Mouse (Mus musculus): ENCODE results near the gene Cpa3. TPM values are rescaled to one million over a fixed set of nuclear protein-coding genes. Genes with fewer than 3 reads are reported as not detected.
A peak's percentile ranks its signal among the peaks of the same experiment; 100 is the strongest.

The Cpa3 gene
- 5.5 and 7.4 TPM in 2 replicates for polyA plus RNA-seq (2015; fragmentation: Nextera tagmentation; extraction: Ambion mirVana)

DNA sequence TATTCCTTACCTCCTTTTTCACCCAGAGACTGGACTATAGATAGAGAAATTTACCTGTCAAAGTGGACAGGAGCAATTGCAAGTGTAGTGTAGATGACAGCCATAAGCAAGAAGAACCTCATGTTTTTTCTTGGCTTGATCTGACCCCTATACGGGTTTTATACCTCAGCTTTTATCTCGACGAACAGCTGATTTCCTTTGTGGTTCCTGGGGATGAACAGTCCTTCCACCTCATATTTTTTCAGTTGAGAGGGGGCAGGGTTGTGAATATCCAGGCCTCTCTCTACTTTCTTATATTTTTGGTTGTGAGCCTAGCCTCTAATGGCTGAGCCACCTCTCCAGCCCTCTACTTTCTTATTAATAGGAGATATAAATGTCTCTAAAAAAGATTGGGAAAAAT lies at the start of gene Cpa3:
Cpa3 (minus strand) TSS at position 132 of the 400 bp plus-strand sequence.
- H3K4me1 ChIP-seq, result no peaks in the 10 kb centered on the region
- no peak within 1 kb of the TSS for H3K27ac ChIP-seq
- no peak for ATAC-seq (ENCODE audit: borderline replicate concordance, extremely low read depth, low FRiP score, low TSS enrichment)
- H3K27me3 ChIP-seq, result no peaks in the 10 kb centered on the region
- no peak within 1 kb of the TSS for H3K4me2 ChIP-seq
- H3K4me3 ChIP-seq, result no peak within 1 kb of the TSS
- 68% methylated on average over 3 of the region's 3 CpGs for WGBS
- H3K9ac ChIP-seq, result no peak within 1 kb of the TSS
- H3K9me3 ChIP-seq, result no peaks in the 10 kb centered on the region
- H3K36me3 ChIP-seq, result no peaks in the 10 kb centered on the region

GRCm38 (mm10) chr3:20291370-20291769 lies 49.4 kb upstream of the Cpa3 start:
- no peak overlapping the region for H3K27ac ChIP-seq
- ATAC-seq (ENCODE audit: borderline replicate concordance, extremely low read depth, low FRiP score, low TSS enrichment), result no peak
- no peaks in the 10 kb centered on the region for H3K9me3 ChIP-seq
- H3K4me1 ChIP-seq, result no peaks in the 10 kb centered on the region
- H3K9ac ChIP-seq, result no peak overlapping the region
- H3K4me2 ChIP-seq, result no peak overlapping the region
- no peak overlapping the region for H3K4me3 ChIP-seq
- H3K27me3 ChIP-seq, result no peaks in the 10 kb centered on the region
- H3K36me3 ChIP-seq, result no peaks in the 10 kb centered on the region

GRCm38 (mm10) chr3:20288761-20289160 lies 46.8 kb upstream of the Cpa3 start:
- Histone ChIP-seq H3K4me3 (no peak overlapping the region), H3K27ac (no peak overlapping the region), H3K36me3 (no peaks in the 10 kb centered on the region), H3K27me3 (no peaks in the 10 kb centered on the region), H3K4me1 (no peaks in the 10 kb centered on the region), H3K4me2 (no peak overlapping the region), H3K9ac (no peak overlapping the region), H3K9me3 (no peaks in the 10 kb centered on the region)
- WGBS, result 71% methylated on average over 2 of the region's 2 CpGs
- ATAC-seq (ENCODE audit: borderline replicate concordance, extremely low read depth, low FRiP score, low TSS enrichment), result no peak

DNA sequence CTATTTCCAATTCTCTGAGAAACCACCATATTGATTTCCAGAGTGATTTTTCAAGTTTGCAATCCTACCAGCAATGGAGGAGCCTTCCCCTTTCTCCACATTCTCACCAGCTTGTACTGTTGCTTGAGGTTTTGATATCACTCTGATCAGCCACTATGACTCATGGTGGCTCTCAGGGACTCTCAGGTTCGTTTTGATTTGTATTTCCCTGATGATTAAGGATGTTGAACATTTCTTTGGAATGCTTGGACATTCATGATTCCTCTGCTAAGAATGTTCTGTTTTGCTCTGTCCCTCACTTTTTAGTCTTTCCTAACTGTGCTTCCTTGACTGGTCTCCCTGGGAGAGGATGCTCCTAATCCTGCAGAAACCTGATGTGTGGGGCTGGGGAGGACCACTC lies 39.8 kb upstream of the Cpa3 start:
- H3K9ac ChIP-seq, result no peak overlapping the region
- H3K9me3 ChIP-seq, result no peaks in the 10 kb centered on the region
- no peak for ATAC-seq (ENCODE audit: borderline replicate concordance, extremely low read depth, low FRiP score, low TSS enrichment)
- no peak overlapping the region for H3K4me3 ChIP-seq
- no peaks in the 10 kb centered on the region for H3K36me3 ChIP-seq
- WGBS, result 46% methylated on average over 1 of the region's 1 CpGs
- H3K4me2 ChIP-seq, result no peak overlapping the region
- H3K27me3 ChIP-seq, result no peaks in the 10 kb centered on the region
- no peak overlapping the region for H3K27ac ChIP-seq
- H3K4me1 ChIP-seq, result no peaks in the 10 kb centered on the region

GRCm38 (mm10) chr3:20275633-20276032 lies 33.7 kb upstream of the Cpa3 start, which contains the start of gene Cpb1:
Cpb1 (minus strand) TSS chr3:20275733.
- Histone ChIP-seq H3K4me3 (no peak within 1 kb of the TSS), H3K27me3 (no peaks in the 10 kb centered on the region), H3K9ac (no peak within 1 kb of the TSS), H3K4me1 (no peaks in the 10 kb centered on the region), H3K36me3 (no peaks in the 10 kb centered on the region), H3K4me2 (no peak within 1 kb of the TSS), H3K27ac (no peak within 1 kb of the TSS), H3K9me3 (no peaks in the 10 kb centered on the region)
- WGBS, result 79% methylated on average over 3 of the region's 3 CpGs
- no peak for ATAC-seq (ENCODE audit: borderline replicate concordance, extremely low read depth, low FRiP score, low TSS enrichment)

DNA sequence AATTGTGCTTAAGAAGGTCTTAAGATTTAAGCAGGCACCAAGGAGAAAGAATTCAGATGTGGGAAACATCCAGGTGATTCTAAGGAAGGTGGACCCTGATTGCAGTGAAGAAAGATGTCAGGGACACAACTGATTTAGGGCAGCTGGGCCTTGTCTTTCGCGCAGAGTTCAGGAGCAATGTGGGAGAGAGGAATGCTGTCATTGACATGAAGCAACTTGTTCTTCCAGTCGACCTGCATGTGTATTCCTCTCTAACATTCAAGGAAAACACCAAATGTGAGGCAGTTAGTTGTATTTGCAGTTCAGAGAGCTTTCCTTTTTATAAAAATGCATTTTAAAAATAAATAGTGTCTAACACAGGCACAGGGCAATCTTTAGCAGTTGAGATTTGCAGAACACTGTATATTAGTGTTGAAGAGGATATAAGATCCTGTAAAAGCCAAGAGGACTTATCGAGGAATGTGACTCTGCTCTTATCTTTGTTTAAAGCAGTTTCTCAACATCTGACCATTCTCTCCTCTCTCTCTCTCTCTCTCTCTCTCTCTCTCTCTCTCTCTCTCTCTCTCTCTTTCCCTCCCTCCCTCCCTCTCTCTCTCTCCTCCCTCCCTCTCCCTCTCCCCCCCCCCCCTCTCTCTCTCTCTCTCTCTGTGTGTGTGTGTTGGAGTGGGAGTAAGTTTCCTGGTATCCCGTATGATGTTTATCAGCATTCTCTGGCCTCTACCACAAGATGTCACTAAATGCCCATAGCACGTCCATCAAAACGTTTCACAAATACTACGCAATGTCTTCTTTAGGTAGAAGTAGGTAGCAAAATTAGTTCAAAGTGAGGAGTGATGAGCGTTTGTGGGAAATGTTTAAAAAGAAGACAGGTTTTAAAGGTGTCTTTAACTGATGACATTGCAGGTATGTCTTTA lies 12.8 kb upstream of the Cpa3 start:
- Histone ChIP-seq H3K4me2 (no peak overlapping the region), H3K9me3 (no peaks in the 10 kb centered on the region), H3K27me3 (no peaks in the 10 kb centered on the region), H3K9ac (no peak overlapping the region), H3K4me1 (0 out of 2 replicates have a peak, but pooled peaks cover 4% of the 10 kb centered on the region), H3K27ac (peak overlapping the region; percentile 53), H3K36me3 (no peaks in the 10 kb centered on the region), H3K4me3 (no peak overlapping the region)
- 18% methylated on average over 9 of the region's 9 CpGs for WGBS
- ATAC-seq (ENCODE audit: borderline replicate concordance, extremely low read depth, low FRiP score, low TSS enrichment), result peak; percentile 74; the same call in 1 of the 2 replicates

DNA sequence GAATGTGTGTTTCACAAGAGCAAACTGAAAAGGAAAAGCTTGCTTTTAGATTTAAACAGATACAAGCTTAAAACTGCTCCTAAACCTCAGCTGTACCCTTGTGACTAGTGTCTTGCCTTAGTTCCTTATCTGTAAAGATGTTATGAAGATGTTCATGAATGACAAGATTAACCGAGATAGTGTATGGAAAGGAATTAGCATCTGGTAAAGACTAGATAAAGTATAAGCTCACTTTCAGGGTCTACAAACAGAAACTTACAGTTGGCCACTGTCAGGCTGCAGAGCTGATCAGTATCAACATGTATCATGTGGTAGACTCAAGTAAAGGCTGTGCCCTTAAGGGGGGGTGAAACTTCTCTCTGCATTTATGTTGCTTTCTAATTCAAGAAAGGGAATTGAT lies 1.9 kb upstream of the Cpa3 start:
- Histone ChIP-seq H3K27me3 (no peaks in the 10 kb centered on the region), H3K36me3 (no peaks in the 10 kb centered on the region), H3K4me2 (no peak overlapping the region), H3K9ac (no peak overlapping the region), H3K4me3 (no peak overlapping the region), H3K9me3 (no peaks in the 10 kb centered on the region), H3K4me1 (no peaks in the 10 kb centered on the region), H3K27ac (0 out of 2 replicates have a peak overlapping the region, but pooled peaks have one; percentile 4)
- 55% methylated on average over 1 of the region's 1 CpGs for WGBS
- no peak; the same call in 1 of the 2 replicates for ATAC-seq (ENCODE audit: borderline replicate concordance, extremely low read depth, low FRiP score, low TSS enrichment)

GRCm38 (mm10) chr3:20239741-20240140 lies 2.2 kb downstream of the Cpa3 start:
- Histone ChIP-seq H3K27me3 (no peaks in the 10 kb centered on the region), H3K4me1 (no peaks in the 10 kb centered on the region), H3K4me2 (no peak overlapping the region), H3K9ac (no peak overlapping the region), H3K4me3 (no peak overlapping the region), H3K9me3 (no peaks in the 10 kb centered on the region), H3K36me3 (no peaks in the 10 kb centered on the region), H3K27ac (no peak overlapping the region)
- WGBS, result 86% methylated on average over 3 of the region's 3 CpGs
- no peak for ATAC-seq (ENCODE audit: borderline replicate concordance, extremely low read depth, low FRiP score, low TSS enrichment)

GRCm38 (mm10) chr3:20236965-20237364 lies 5.0 kb downstream of the Cpa3 start:
- Histone ChIP-seq H3K9ac (no peak overlapping the region), H3K9me3 (no peaks in the 10 kb centered on the region), H3K36me3 (no peaks in the 10 kb centered on the region), H3K27me3 (no peaks in the 10 kb centered on the region), H3K4me2 (no peak overlapping the region), H3K4me1 (no peaks in the 10 kb centered on the region), H3K4me3 (no peak overlapping the region), H3K27ac (no peak overlapping the region)
- no peak for ATAC-seq (ENCODE audit: borderline replicate concordance, extremely low read depth, low FRiP score, low TSS enrichment)
- WGBS, result 54% methylated on average over 1 of the region's 1 CpGs

DNA sequence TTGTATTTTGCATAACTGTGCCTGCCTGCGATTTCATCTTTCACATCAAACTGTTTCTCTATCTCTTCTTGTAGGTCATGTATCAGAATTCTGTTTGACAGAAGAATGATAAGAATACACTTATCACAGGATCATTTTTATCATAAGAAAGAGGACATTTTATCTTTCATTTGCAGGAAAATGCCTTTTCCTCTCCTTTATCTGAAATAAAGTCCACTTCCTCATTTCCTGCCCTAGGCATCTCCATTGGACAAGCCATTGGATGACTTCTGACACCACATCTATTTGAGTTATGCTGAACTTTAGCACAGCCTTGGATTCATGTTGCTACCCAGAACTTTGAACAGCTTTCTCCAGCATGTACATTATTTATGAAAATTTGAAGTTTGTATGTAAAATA lies 13.0 kb downstream of the Cpa3 start:
- Histone ChIP-seq H3K27me3 (no peaks in the 10 kb centered on the region), H3K9ac (no peak overlapping the region), H3K27ac (no peak overlapping the region), H3K36me3 (no peaks in the 10 kb centered on the region), H3K4me1 (no peaks in the 10 kb centered on the region), H3K4me2 (no peak overlapping the region), H3K9me3 (no peaks in the 10 kb centered on the region), H3K4me3 (no peak overlapping the region)
- no peak for ATAC-seq (ENCODE audit: borderline replicate concordance, extremely low read depth, low FRiP score, low TSS enrichment)
- WGBS, result 58% methylated on average over 1 of the region's 1 CpGs

GRCm38 (mm10) chr3:20225429-20225828 lies 16.6 kb downstream of the Cpa3 start:
- no peak for ATAC-seq (ENCODE audit: borderline replicate concordance, extremely low read depth, low FRiP score, low TSS enrichment)
- Histone ChIP-seq H3K27me3 (no peaks in the 10 kb centered on the region), H3K9ac (no peak overlapping the region), H3K9me3 (no peaks in the 10 kb centered on the region), H3K36me3 (no peaks in the 10 kb centered on the region), H3K27ac (no peak overlapping the region), H3K4me1 (no peaks in the 10 kb centered on the region), H3K4me3 (no peak overlapping the region), H3K4me2 (no peak overlapping the region)
- WGBS, result 49% methylated on average over 2 of the region's 2 CpGs

GRCm38 (mm10) chr3:20222926-20223698 lies 18.9 kb downstream of the Cpa3 start:
- 77% methylated on average over 9 of the region's 9 CpGs for WGBS
- no peaks in the 10 kb centered on the region for H3K4me1 ChIP-seq
- no peak for ATAC-seq (ENCODE audit: borderline replicate concordance, extremely low read depth, low FRiP score, low TSS enrichment)

More at GRCm38 (mm10) chr3:20222926-20223698, 18.9 kb downstream of the Cpa3 start:
- Histone ChIP-seq H3K27ac (no peak overlapping the region), H3K9me3 (no peaks in the 10 kb centered on the region), H3K9ac (no peak overlapping the region), H3K36me3 (no peaks in the 10 kb centered on the region), H3K4me3 (no peak overlapping the region), H3K4me2 (no peak overlapping the region), H3K27me3 (no peaks in the 10 kb centered on the region)

Measured in lung, embryonic 15.5 days (tissue).